Mouse (Mus musculus) ES-Bruce4 (cell line): ENCODE data around the gene Ssbp4. TPM values are rescaled to one million over a fixed set of nuclear protein-coding genes. Genes with fewer than 3 reads are reported as not detected.

Experiments
- H3K27ac ChIP-seq: 2 replicates; pipeline ENCODE4 v1.5.1; 2012; ENCODE audit warnings: low read length, inconsistent platforms; ENCODE audit not compliant: insufficient read depth
- H3K27me3 ChIP-seq: 2 replicates; pipeline ENCODE4 v1.6.1; 2012; ENCODE audit warnings: mild to moderate bottlenecking, low read length, inconsistent platforms; ENCODE audit not compliant: control insufficient read depth, poor library complexity, insufficient read depth, severe bottlenecking
- H3K36me3 ChIP-seq: 2 replicates; pipeline ENCODE4 v1.6.1; 2012; ENCODE audit warnings: inconsistent platforms, mild to moderate bottlenecking, low read length, moderate library complexity; ENCODE audit not compliant: control insufficient read depth, poor library complexity, insufficient read depth, severe bottlenecking
- H3K4me1 ChIP-seq: one replicate; pipeline ENCODE4 v1.8.1; 2011; ENCODE audit warnings: low read length; ENCODE audit not compliant: control insufficient read depth, insufficient read depth
- H3K4me3 ChIP-seq: 2 replicates; pipeline ENCODE4 v1.5.1; 2011; ENCODE audit warnings: low read depth, mild to moderate bottlenecking, low read length
- H3K9ac ChIP-seq: 2 replicates; pipeline ENCODE4 v1.6.1; 2012; ENCODE audit warnings: low read depth, mild to moderate bottlenecking, inconsistent platforms; ENCODE audit not compliant: poor library complexity, severe bottlenecking
- H3K9me3 ChIP-seq: replicated peaks from 2 replicates; pipeline ENCODE4 v1.6.1; 2012; ENCODE audit warnings: mild to moderate bottlenecking, low read length, inconsistent platforms; ENCODE audit not compliant: control insufficient read depth, poor library complexity, insufficient read depth, severe bottlenecking
- CTCF ChIP-seq: IDR thresholded peaks from one replicate; pipeline ENCODE4 v1.8.1; 2011; ENCODE audit warnings: low read depth, low read length
- EP300 ChIP-seq: IDR thresholded peaks from 2 replicates; pipeline ENCODE4 v1.6.1; 2011; ENCODE audit warnings: low read depth, low read length; ENCODE audit not compliant: insufficient read depth
- POLR2A ChIP-seq: IDR thresholded peaks from one replicate; pipeline ENCODE4 v1.8.1; 2011; ENCODE audit warnings: low read length; ENCODE audit not compliant: insufficient read depth
- polyA plus RNA-seq: library from polyadenylated mRNA; stranded (reverse); fragments of >200 nt; gene quantifications from 2 replicates; pipeline ENCODE4 v1.2.4, GENCODE M21; 2011; ENCODE audit warnings: low read depth; ENCODE audit not compliant: missing spikeins, insufficient read depth, insufficient read length

Ssbp4 gene
- polyA plus RNA-seq, 1 experiment = 50.2 TPM

GRCm38 (mm10) chr8:70601271-70601649 lies 7.4 kb downstream of the Ssbp4 start:
- Histone ChIP-seq H3K27ac (no peak overlapping the region), H3K4me3 (no peak overlapping the region), H3K9ac (no peak overlapping the region), H3K4me1 (peaks cover 12% of the 10 kb centered on the region), H3K27me3 (no peaks in the 10 kb centered on the region), H3K9me3 (no peaks in the 10 kb centered on the region), H3K36me3 (peaks cover 5% of the 10 kb centered on the region; the same call in 1 of the 2 replicates)
- TF ChIP-seq CTCF = no peak
- TF ChIP-seq EP300 = 0 out of 2 replicates have a peak, but pooled peaks have one; percentile 31
- TF ChIP-seq POLR2A = no peak

- Histone ChIP-seq H3K4me1 (peaks cover 12% of the 10 kb centered on the region), H3K4me3 (no peak overlapping the region), H3K9me3 (no peaks in the 10 kb centered on the region), H3K27ac (no peak overlapping the region), H3K9ac (no peak overlapping the region), H3K36me3 (peaks cover 5% of the 10 kb centered on the region; the same call in 1 of the 2 replicates), H3K27me3 (no peaks in the 10 kb centered on the region)
- TF ChIP-seq POLR2A (no peak), EP300 (no peak), CTCF (no peak)
Measured at GRCm38 (mm10) chr8:70600473-70601270, 8.0 kb downstream of the Ssbp4 start.

GRCm38 (mm10) chr8:70599507-70600290 lies 9.0 kb downstream of the Ssbp4 start:
- Histone ChIP-seq H3K9ac (no peak overlapping the region), H3K36me3 (peaks cover 5% of the 10 kb centered on the region; the same call in 1 of the 2 replicates), H3K4me3 (no peak overlapping the region), H3K9me3 (no peaks in the 10 kb centered on the region), H3K27me3 (no peaks in the 10 kb centered on the region), H3K27ac (no peak overlapping the region), H3K4me1 (peaks cover 12% of the 10 kb centered on the region)
- TF ChIP-seq EP300 = no peak
- TF ChIP-seq CTCF = no peak
- no peak for TF ChIP-seq POLR2A

- peaks cover 5% of the 10 kb centered on the region; the same call in 1 of the 2 replicates for H3K36me3 ChIP-seq
- H3K9ac ChIP-seq = peak overlapping the region; percentile 78
- no peaks in the 10 kb centered on the region for H3K9me3 ChIP-seq
- H3K4me1 ChIP-seq = peaks cover 7% of the 10 kb centered on the region
- peak overlapping the region; percentile 14 for H3K4me3 ChIP-seq
- no peak overlapping the region for H3K27ac ChIP-seq
- H3K27me3 ChIP-seq = no peaks in the 10 kb centered on the region
- no peak for TF ChIP-seq POLR2A
- no peak for TF ChIP-seq EP300
Measured at GRCm38 (mm10) chr8:70598722-70599121, 9.9 kb downstream of the Ssbp4 start.

- peaks cover 5% of the 10 kb centered on the region; the same call in 1 of the 2 replicates for H3K36me3 ChIP-seq
- no peak for TF ChIP-seq POLR2A
- TF ChIP-seq EP300 = 0 out of 2 replicates have a peak, but pooled peaks have one; percentile 37
- peak; percentile 63 for TF ChIP-seq CTCF
- H3K27ac ChIP-seq = no peak overlapping the region
Measured at GRCm38 (mm10) chr8:70598283-70598682, 10.4 kb downstream of the Ssbp4 start.

More at GRCm38 (mm10) chr8:70598283-70598682, 10.4 kb downstream of the Ssbp4 start:
- Histone ChIP-seq H3K4me1 (peaks cover 7% of the 10 kb centered on the region), H3K9me3 (no peaks in the 10 kb centered on the region), H3K27me3 (no peaks in the 10 kb centered on the region), H3K4me3 (peak overlapping the region; percentile 48), H3K9ac (peak overlapping the region; percentile 78)
